11 mouse cellular contexts compared by ENCODE assay signal in the genomic region with DNA sequence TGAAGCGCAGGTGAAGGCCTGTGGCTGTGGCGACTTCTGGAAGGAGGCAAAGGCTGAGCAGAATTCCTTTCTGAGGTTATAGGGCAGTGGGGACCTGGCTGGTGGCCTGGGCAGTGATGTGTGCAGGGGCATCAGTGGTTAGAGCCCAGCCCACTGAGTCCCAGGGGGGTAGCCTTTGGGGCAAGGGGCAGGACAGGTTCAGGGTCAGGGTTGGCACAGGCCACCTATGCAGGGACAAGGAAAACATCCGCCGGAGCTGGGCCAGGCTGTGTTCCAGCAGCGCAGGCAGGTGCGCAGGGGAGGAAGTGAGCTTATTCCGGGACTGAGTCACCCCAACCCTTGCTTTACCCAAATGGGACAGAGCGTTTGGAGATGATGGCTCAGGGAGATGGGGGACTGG. TPM values are rescaled to one million over a fixed set of nuclear protein-coding genes. Genes with fewer than 3 reads are reported as not detected.
DNase-seq lines count a peak whose midpoint lies in the region; ATAC-seq lines count a peak whose summit lies in the region.
"Had no signal": no experiment of that assay in that cellular context is flagged by ENCODE, and none has a peak within 500 bp of the region (broad histone marks: within the 10 kb centered on the region; RNA-seq: fewer than 3 reads in every experiment).

No protein-coding gene starts in this region.

- no peak overlapping the region for H3K9ac ChIP-seq in forebrain, embryonic 15.5 days (replicated peaks)
- H3K9ac ChIP-seq in lung, embryonic 16.5 days (ENCODE audit: low read length), result no peak overlapping the region
- H3K9ac ChIP-seq in heart, embryonic 11.5 days (ENCODE audit: low read depth, low read length), result 0 out of 2 replicates have a peak overlapping the region, but pooled peaks have one; percentile 6
- peak overlapping the region; percentile 25; the same call in 1 of the 2 replicates for H3K9ac ChIP-seq in limb, embryonic 13.5 days
- H3K9ac ChIP-seq: limb, embryonic 12.5 days had no signal

- peaks cover 25% of the 10 kb centered on the region for H3K36me3 ChIP-seq in forebrain, embryonic 15.5 days
- peaks cover 33% of the 10 kb centered on the region for H3K36me3 ChIP-seq in forebrain, embryonic 10.5 days (replicated peaks)
- H3K36me3 ChIP-seq in lung, embryonic 16.5 days (ENCODE audit: control insufficient read depth, insufficient read depth, low read length), result peaks cover 20% of the 10 kb centered on the region
- H3K36me3 ChIP-seq in heart, embryonic 11.5 days (ENCODE audit: control insufficient read depth, insufficient read depth, low read length), result peaks cover 12% of the 10 kb centered on the region
- peaks cover 38% of the 10 kb centered on the region for H3K36me3 ChIP-seq in limb, embryonic 13.5 days

- DNase-seq in forebrain, embryonic 10.5 days (ENCODE audit: extremely low spot score, low spot score), result no peak
- no peak for DNase-seq in lung, postnatal 4 days
- DNase-seq in left cerebral cortex, adult 9 months (ENCODE audit: low spot score in 2 of 2), result no peak
- DNase-seq in retina, postnatal 1 day, result no peak

- H3K27ac ChIP-seq in forebrain, embryonic 15.5 days (replicated peaks), result no peak overlapping the region
- H3K27ac ChIP-seq in forebrain, embryonic 10.5 days, result no peak overlapping the region
- no peak overlapping the region for H3K27ac ChIP-seq in lung, embryonic 16.5 days (ENCODE audit: low read length)
- H3K27ac ChIP-seq in heart, embryonic 11.5 days (ENCODE audit: low read depth, low read length), result no peak overlapping the region
- no peak overlapping the region for H3K27ac ChIP-seq in limb, embryonic 13.5 days
- H3K27ac ChIP-seq: limb, embryonic 12.5 days had no signal

- no peaks in the 10 kb centered on the region for H3K27me3 ChIP-seq in forebrain, embryonic 15.5 days
- H3K27me3 ChIP-seq in forebrain, embryonic 10.5 days (ENCODE audit: poor library complexity, severe bottlenecking), result no peaks in the 10 kb centered on the region
- H3K27me3 ChIP-seq in lung, embryonic 16.5 days (ENCODE audit: control insufficient read depth, insufficient read depth, low read depth, low read length), result no peaks in the 10 kb centered on the region
- H3K27me3 ChIP-seq in heart, embryonic 11.5 days (ENCODE audit: control insufficient read depth, insufficient read depth, low read length), result no peaks in the 10 kb centered on the region
- H3K27me3 ChIP-seq in limb, embryonic 13.5 days, result no peaks in the 10 kb centered on the region
- H3K27me3 ChIP-seq: limb, embryonic 12.5 days had no signal

- H3K4me3 ChIP-seq in forebrain, embryonic 15.5 days, result no peak overlapping the region
- no peak overlapping the region for H3K4me3 ChIP-seq in forebrain, embryonic 10.5 days
- H3K4me3 ChIP-seq in lung, embryonic 16.5 days (ENCODE audit: low read length), result no peak overlapping the region
- no peak overlapping the region for H3K4me3 ChIP-seq in heart, embryonic 11.5 days (ENCODE audit: low read depth, low read length)
- H3K4me3 ChIP-seq in limb, embryonic 13.5 days, result no peak overlapping the region
- H3K4me3 ChIP-seq: limb, embryonic 12.5 days had no signal

- WGBS in forebrain, embryonic 15.5 days, result 80% methylated on average over 8 of the region's 8 CpGs
- 73% methylated on average over 8 of the region's 8 CpGs for WGBS in forebrain, embryonic 10.5 days
- 63% methylated on average over 8 of the region's 8 CpGs for WGBS in lung, embryonic 16.5 days
- 66% methylated on average over 8 of the region's 8 CpGs for WGBS in heart, embryonic 11.5 days (ENCODE audit: insufficient replicate concordance)
- 68% methylated on average over 8 of the region's 8 CpGs for WGBS in limb, embryonic 13.5 days

- no peaks in the 10 kb centered on the region for H3K4me1 ChIP-seq in forebrain, embryonic 15.5 days
- peaks cover 26% of the 10 kb centered on the region for H3K4me1 ChIP-seq in forebrain, embryonic 10.5 days
- no peaks in the 10 kb centered on the region for H3K4me1 ChIP-seq in lung, embryonic 16.5 days (replicated peaks; ENCODE audit: control insufficient read depth, insufficient read depth, low read length)
- H3K4me1 ChIP-seq in heart, embryonic 11.5 days (ENCODE audit: control insufficient read depth, insufficient read depth, low read length), result peaks cover 5% of the 10 kb centered on the region
- peaks cover 5% of the 10 kb centered on the region for H3K4me1 ChIP-seq in limb, embryonic 13.5 days

- ATAC-seq in forebrain, embryonic 15.5 days (replicated peaks), result peak; percentile 36; the same call in 1 of the 2 replicates
- ATAC-seq in lung, embryonic 16.5 days (ENCODE audit: low read depth), result 0 out of 2 replicates have a peak, but pooled peaks have one; percentile 11
- no peak for ATAC-seq in heart, embryonic 11.5 days (replicated peaks; ENCODE audit: insufficient number of reproducible peaks, low FRiP score, low TSS enrichment)
- no peak; the same call in 1 of the 2 replicates for ATAC-seq in limb, embryonic 13.5 days (ENCODE audit: low FRiP score, low read depth)

- no peak overlapping the region for H3K4me2 ChIP-seq in forebrain, embryonic 15.5 days (replicated peaks)
- H3K4me2 ChIP-seq in lung, embryonic 16.5 days (ENCODE audit: low read depth, low read length), result no peak overlapping the region
- no peak overlapping the region for H3K4me2 ChIP-seq in heart, embryonic 11.5 days
- no peak overlapping the region for H3K4me2 ChIP-seq in limb, embryonic 13.5 days (replicated peaks)
- H3K4me2 ChIP-seq: limb, embryonic 12.5 days had no signal

- no peaks in the 10 kb centered on the region for H3K9me3 ChIP-seq in forebrain, embryonic 15.5 days
- H3K9me3 ChIP-seq in forebrain, embryonic 10.5 days, result no peaks in the 10 kb centered on the region
- no peaks in the 10 kb centered on the region for H3K9me3 ChIP-seq in lung, embryonic 16.5 days (ENCODE audit: control insufficient read depth, low read length)
- no peaks in the 10 kb centered on the region for H3K9me3 ChIP-seq in heart, embryonic 11.5 days (replicated peaks; ENCODE audit: control insufficient read depth, low read length)
- H3K9me3 ChIP-seq in limb, embryonic 13.5 days, result no peaks in the 10 kb centered on the region
- H3K9me3 ChIP-seq: limb, embryonic 12.5 days had no signal

RNA-seq across cellular contexts. Expression of a gene that starts 2.1 kb away (rescaled TPM):
- 0.56 and 0.81 TPM in 2 replicates for polyA plus RNA-seq in forebrain, embryonic 15.5 days (2015; fragmentation: Nextera tagmentation; extraction: Ambion mirVana)
- 0.97 TPM in 1 of 2 replicates, not detected in the other for polyA plus RNA-seq in forebrain, embryonic 10.5 days (2016; fragmentation: Nextera tagmentation; extraction: Ambion mirVana)
- polyA plus RNA-seq in lung, embryonic 16.5 days (2015; fragmentation: Nextera tagmentation; extraction: Ambion mirVana), result 0.38 and 1.1 TPM in 2 replicates
- polyA plus RNA-seq in heart, embryonic 11.5 days (2014; fragmentation: Nextera tagmentation; extraction: Ambion mirVana), result not detected in 2 replicates
- 1.4 and 2.2 TPM in 2 replicates for polyA plus RNA-seq in limb, embryonic 13.5 days (2015; fragmentation: Nextera tagmentation; extraction: Ambion mirVana)
- polyA plus RNA-seq: cerebellum, adult 2 months; frontal cortex, adult 2 months had no signal

RNA-seq across cellular contexts. Expression of a gene that starts 7.7 kb away (rescaled TPM):
- polyA plus RNA-seq in forebrain, embryonic 15.5 days (2015; fragmentation: Nextera tagmentation; extraction: Ambion mirVana), result 59.1 and 61.0 TPM in 2 replicates
- 24.3 and 26.4 TPM in 2 replicates for polyA plus RNA-seq in forebrain, embryonic 10.5 days (2016; fragmentation: Nextera tagmentation; extraction: Ambion mirVana)
- polyA plus RNA-seq in lung, embryonic 16.5 days (2015; fragmentation: Nextera tagmentation; extraction: Ambion mirVana), result 21.0 and 21.3 TPM in 2 replicates
- polyA plus RNA-seq in heart, embryonic 11.5 days (2014; fragmentation: Nextera tagmentation; extraction: Ambion mirVana), result 14.3 and 18.4 TPM in 2 replicates
- 26.9 and 27.0 TPM in 2 replicates for polyA plus RNA-seq in limb, embryonic 13.5 days (2015; fragmentation: Nextera tagmentation; extraction: Ambion mirVana)

RNA-seq across cellular contexts. Expression of a gene that starts 7.9 kb away (rescaled TPM):
- polyA plus RNA-seq in forebrain, embryonic 15.5 days (2015; fragmentation: Nextera tagmentation; extraction: Ambion mirVana), result 21.5 and 28.2 TPM in 2 replicates
- 15.3 and 24.2 TPM in 2 replicates for polyA plus RNA-seq in forebrain, embryonic 10.5 days (2016; fragmentation: Nextera tagmentation; extraction: Ambion mirVana)
- 23.1 and 25.0 TPM in 2 replicates for polyA plus RNA-seq in lung, embryonic 16.5 days (2015; fragmentation: Nextera tagmentation; extraction: Ambion mirVana)
- 20.1 and 32.5 TPM in 2 replicates for polyA plus RNA-seq in heart, embryonic 11.5 days (2014; fragmentation: Nextera tagmentation; extraction: Ambion mirVana)
- polyA plus RNA-seq in limb, embryonic 13.5 days (2015; fragmentation: Nextera tagmentation; extraction: Ambion mirVana), result 35.0 and 38.5 TPM in 2 replicates

RNA-seq across cellular contexts. Expression of a gene that starts 23.9 kb away (rescaled TPM):
- 53.2 and 54.2 TPM in 2 replicates for polyA plus RNA-seq in forebrain, embryonic 15.5 days (2015; fragmentation: Nextera tagmentation; extraction: Ambion mirVana)
- 42.5 and 43.0 TPM in 2 replicates for polyA plus RNA-seq in forebrain, embryonic 10.5 days (2016; fragmentation: Nextera tagmentation; extraction: Ambion mirVana)
- 68.7 and 84.9 TPM in 2 replicates for polyA plus RNA-seq in lung, embryonic 16.5 days (2015; fragmentation: Nextera tagmentation; extraction: Ambion mirVana)
- 74.2 and 86.2 TPM in 2 replicates for polyA plus RNA-seq in heart, embryonic 11.5 days (2014; fragmentation: Nextera tagmentation; extraction: Ambion mirVana)
- 60.4 and 63.6 TPM in 2 replicates for polyA plus RNA-seq in limb, embryonic 13.5 days (2015; fragmentation: Nextera tagmentation; extraction: Ambion mirVana)

RNA-seq across cellular contexts. Expression of a gene that starts 24.3 kb away (rescaled TPM):
- 77.7 and 78.8 TPM in 2 replicates for polyA plus RNA-seq in forebrain, embryonic 15.5 days (2015; fragmentation: Nextera tagmentation; extraction: Ambion mirVana)
- polyA plus RNA-seq in forebrain, embryonic 10.5 days (2016; fragmentation: Nextera tagmentation; extraction: Ambion mirVana), result 32.5 and 34.4 TPM in 2 replicates
- polyA plus RNA-seq in lung, embryonic 16.5 days (2015; fragmentation: Nextera tagmentation; extraction: Ambion mirVana), result 69.5 and 70.9 TPM in 2 replicates
- 59.7 and 77.1 TPM in 2 replicates for polyA plus RNA-seq in heart, embryonic 11.5 days (2014; fragmentation: Nextera tagmentation; extraction: Ambion mirVana)
- 58.7 and 60.0 TPM in 2 replicates for polyA plus RNA-seq in limb, embryonic 13.5 days (2015; fragmentation: Nextera tagmentation; extraction: Ambion mirVana)

Comparison
In these comparisons a context has a peak if more than half of its experiments do, and no peak if none do; other contexts are left out.
1. ATAC-seq: peak in forebrain, embryonic 15.5 days (single experiment) and lung, embryonic 16.5 days (single experiment); none in heart, embryonic 11.5 days (single experiment) and limb, embryonic 13.5 days (single experiment).
2. H3K9ac ChIP-seq: peak in heart, embryonic 11.5 days (single experiment) and limb, embryonic 13.5 days (single experiment); none in forebrain, embryonic 15.5 days (single experiment) and lung, embryonic 16.5 days (single experiment).